Mouse (Mus musculus) embryonic facial prominence, embryonic 15.5 days (tissue): ENCODE measurements around the gene Acer3. TPM values are rescaled to one million over a fixed set of nuclear protein-coding genes. Genes with fewer than 3 reads are reported as not detected.

Experiments used
- ATAC-seq: fragments of 200-750 bp; cut with Nextera tagmentation; 2 replicates; pipeline ENCODE4 v1.8.0; 2017; ENCODE audit warnings: low read depth, moderate TSS enrichment; ENCODE audit not compliant: insufficient number of reproducible peaks, low FRiP score, low TSS enrichment
- H3K27ac ChIP-seq: fragments of 300-500 bp; sonication (generic); replicated peaks from 2 replicates; pipeline ENCODE4 v1.5.1; 2015; ENCODE audit warnings: mild to moderate bottlenecking, inconsistent platforms
- H3K27me3 ChIP-seq: fragments of 300-500 bp; sonication (generic); 2 replicates; pipeline ENCODE4 v1.6.1; 2015; ENCODE audit warnings: inconsistent platforms
- H3K36me3 ChIP-seq: fragments of 300-500 bp; sonication (generic); 2 replicates; pipeline ENCODE4 v1.6.1; 2015; ENCODE audit warnings: mild to moderate bottlenecking, inconsistent platforms
- H3K4me1 ChIP-seq: fragments of 300-500 bp; sonication (generic); 2 replicates; pipeline ENCODE4 v1.6.1; 2015; ENCODE audit warnings: inconsistent platforms
- H3K4me2 ChIP-seq: fragments of 300-500 bp; sonication (generic); replicated peaks from 2 replicates; pipeline ENCODE4 v1.6.1; 2015; ENCODE audit warnings: mild to moderate bottlenecking, inconsistent platforms
- H3K4me3 ChIP-seq: fragments of 300-500 bp; sonication (generic); replicated peaks from 2 replicates; pipeline ENCODE4 v1.5.1; 2015; ENCODE audit warnings: mild to moderate bottlenecking, inconsistent platforms
- H3K9ac ChIP-seq: fragments of 300-500 bp; sonication (generic); 2 replicates; pipeline ENCODE4 v1.6.1; 2015; ENCODE audit warnings: inconsistent platforms
- H3K9me3 ChIP-seq: fragments of 300-500 bp; sonication (generic); replicated peaks from 2 replicates; pipeline ENCODE4 v1.6.1; 2016; ENCODE audit warnings: inconsistent platforms
- WGBS: fragments of 180-500 bp; shearing (Covaris S2); methylation state at CpG from one replicate; pipeline ENCODE4 v1.1.7; 2015; 5-methylcytosine and 5-hydroxymethylcytosine counted together
- polyA plus RNA-seq: library from polyadenylated mRNA; unstranded; fragments of >200 nt; fragmentation: Nextera tagmentation; extraction: Ambion mirVana; gene quantifications from 2 replicates; pipeline ENCODE4 v1.2.1, GENCODE M21; 2015

Gene Acer3
- polyA plus RNA-seq, 1 experiment from 2014 or later, result 43.9 TPM

GRCm38 (mm10) chr7:98332678-98333397, 11.8 kb upstream of the Acer3 start:
- WGBS, result 59% methylated on average over 5 of the region's 5 CpGs
- no peak for ATAC-seq
- no peaks in the 10 kb centered on the region for H3K36me3 ChIP-seq

GRCm38 (mm10) chr7:98331932-98332331, 10.9 kb upstream of the Acer3 start:
- Histone ChIP-seq H3K9ac (no peak overlapping the region), H3K4me3 (no peak overlapping the region), H3K27me3 (no peaks in the 10 kb centered on the region), H3K9me3 (no peaks in the 10 kb centered on the region), H3K36me3 (no peaks in the 10 kb centered on the region), H3K4me1 (no peaks in the 10 kb centered on the region), H3K4me2 (no peak overlapping the region), H3K27ac (no peak overlapping the region)
- ATAC-seq, result no peak
- 22% methylated on average over 3 of the region's 3 CpGs for WGBS

More at GRCm38 (mm10) chr7:98332678-98333397, 11.8 kb upstream of the Acer3 start:
- Histone ChIP-seq H3K9me3 (no peaks in the 10 kb centered on the region), H3K4me2 (no peak overlapping the region), H3K4me1 (no peaks in the 10 kb centered on the region), H3K27me3 (no peaks in the 10 kb centered on the region), H3K9ac (no peak overlapping the region), H3K4me3 (no peak overlapping the region), H3K27ac (no peak overlapping the region)

GRCm38 (mm10) chr7:98330375-98331002, 9.5 kb upstream of the Acer3 start:
- no peaks in the 10 kb centered on the region for H3K9me3 ChIP-seq
- H3K27ac ChIP-seq, result no peak overlapping the region
- no peaks in the 10 kb centered on the region for H3K36me3 ChIP-seq
- H3K9ac ChIP-seq, result no peak overlapping the region
- H3K27me3 ChIP-seq, result no peaks in the 10 kb centered on the region
- no peak overlapping the region for H3K4me3 ChIP-seq
- no peaks in the 10 kb centered on the region for H3K4me1 ChIP-seq
- 71% methylated on average over 2 of the region's 2 CpGs for WGBS
- 0 out of 2 replicates have a peak, but pooled peaks have one; percentile 44 for ATAC-seq
- no peak overlapping the region for H3K4me2 ChIP-seq

- H3K36me3 ChIP-seq, result no peaks in the 10 kb centered on the region
- no peaks in the 10 kb centered on the region for H3K27me3 ChIP-seq
- H3K4me1 ChIP-seq, result no peaks in the 10 kb centered on the region
- no peaks in the 10 kb centered on the region for H3K9me3 ChIP-seq
- no peak overlapping the region for H3K9ac ChIP-seq
- no peak overlapping the region for H3K4me2 ChIP-seq
- no peak for ATAC-seq
- H3K27ac ChIP-seq, result no peak overlapping the region
- WGBS, result 72% methylated on average over 7 of the region's 7 CpGs
- H3K4me3 ChIP-seq, result no peak overlapping the region
Measured at GRCm38 (mm10) chr7:98329651-98330374, 8.8 kb upstream of the Acer3 start.

- WGBS, result 51% methylated on average over 2 of the region's 2 CpGs
- H3K27ac ChIP-seq, result no peak overlapping the region
- no peak for ATAC-seq
- no peaks in the 10 kb centered on the region for H3K9me3 ChIP-seq
- peaks cover 8% of the 10 kb centered on the region for H3K4me1 ChIP-seq
- H3K4me2 ChIP-seq, result no peak overlapping the region
- no peaks in the 10 kb centered on the region for H3K27me3 ChIP-seq
- no peak overlapping the region for H3K4me3 ChIP-seq
- H3K9ac ChIP-seq, result no peak overlapping the region
- H3K36me3 ChIP-seq, result no peaks in the 10 kb centered on the region
Measured at GRCm38 (mm10) chr7:98328311-98328710, 7.3 kb upstream of the Acer3 start.

- Histone ChIP-seq H3K4me1 (peaks cover 11% of the 10 kb centered on the region), H3K9ac (no peak overlapping the region), H3K27ac (no peak overlapping the region), H3K4me2 (no peak overlapping the region), H3K9me3 (no peaks in the 10 kb centered on the region), H3K27me3 (no peaks in the 10 kb centered on the region), H3K4me3 (no peak overlapping the region), H3K36me3 (no peaks in the 10 kb centered on the region)
- WGBS, result 81% methylated on average over 7 of the region's 7 CpGs
- no peak for ATAC-seq
Measured at GRCm38 (mm10) chr7:98326051-98326450, 5.0 kb upstream of the Acer3 start.

GRCm38 (mm10) chr7:98324228-98324627, 3.2 kb upstream of the Acer3 start:
- no peak overlapping the region for H3K4me2 ChIP-seq
- H3K27me3 ChIP-seq, result no peaks in the 10 kb centered on the region
- H3K27ac ChIP-seq, result no peak overlapping the region
- no peak for ATAC-seq
- H3K9ac ChIP-seq, result no peak overlapping the region
- H3K9me3 ChIP-seq, result no peaks in the 10 kb centered on the region
- H3K36me3 ChIP-seq, result no peaks in the 10 kb centered on the region
- H3K4me3 ChIP-seq, result no peak overlapping the region
- H3K4me1 ChIP-seq, result peaks cover 11% of the 10 kb centered on the region
- 48% methylated on average over 1 of the region's 1 CpGs for WGBS

GRCm38 (mm10) chr7:98323288-98324019, 2.4 kb upstream of the Acer3 start:
- Histone ChIP-seq H3K4me2 (no peak overlapping the region), H3K36me3 (no peaks in the 10 kb centered on the region), H3K4me3 (no peak overlapping the region), H3K9me3 (no peaks in the 10 kb centered on the region), H3K4me1 (peaks cover 11% of the 10 kb centered on the region), H3K9ac (no peak overlapping the region), H3K27ac (no peak overlapping the region), H3K27me3 (no peaks in the 10 kb centered on the region)
- 36% methylated on average over 5 of the region's 5 CpGs for WGBS
- ATAC-seq, result peak; percentile 48; the same call in 1 of the 2 replicates

GRCm38 (mm10) chr7:98322415-98322814, 1.4 kb upstream of the Acer3 start:
- no peak for ATAC-seq
- H3K36me3 ChIP-seq, result no peaks in the 10 kb centered on the region

GRCm38 (mm10) chr7:98320006-98320556, 927 bp downstream of the Acer3 start:
- Histone ChIP-seq H3K27ac (no peak overlapping the region), H3K9ac (no peak overlapping the region), H3K9me3 (no peaks in the 10 kb centered on the region), H3K36me3 (no peaks in the 10 kb centered on the region), H3K4me3 (no peak overlapping the region), H3K4me1 (peaks cover 11% of the 10 kb centered on the region), H3K27me3 (no peaks in the 10 kb centered on the region), H3K4me2 (no peak overlapping the region)
- ATAC-seq, result no peak
- 75% methylated on average over 7 of the region's 7 CpGs for WGBS

More at GRCm38 (mm10) chr7:98322415-98322814, 1.4 kb upstream of the Acer3 start:
- H3K9ac ChIP-seq, result no peak overlapping the region
- no peaks in the 10 kb centered on the region for H3K9me3 ChIP-seq
- WGBS, result 53% methylated on average over 3 of the region's 3 CpGs
- peaks cover 11% of the 10 kb centered on the region for H3K4me1 ChIP-seq
- H3K4me3 ChIP-seq, result no peak overlapping the region
- no peaks in the 10 kb centered on the region for H3K27me3 ChIP-seq
- no peak overlapping the region for H3K4me2 ChIP-seq
- H3K27ac ChIP-seq, result no peak overlapping the region

GRCm38 (mm10) chr7:98316568-98316967, 4.4 kb downstream of the Acer3 start:
- no peak overlapping the region for H3K4me2 ChIP-seq
- H3K9me3 ChIP-seq, result no peaks in the 10 kb centered on the region
- no peak for ATAC-seq
- no peaks in the 10 kb centered on the region for H3K27me3 ChIP-seq
- WGBS, result 44% methylated on average over 2 of the region's 2 CpGs
- no peak overlapping the region for H3K27ac ChIP-seq
- no peaks in the 10 kb centered on the region for H3K36me3 ChIP-seq
- H3K4me1 ChIP-seq, result no peaks in the 10 kb centered on the region
- no peak overlapping the region for H3K4me3 ChIP-seq
- no peak overlapping the region for H3K9ac ChIP-seq
